Mouse (Mus musculus) CH12.LX (cell line): ENCODE results near the gene Smarcad1. TPM values are rescaled to one million over a fixed set of nuclear protein-coding genes. Genes with fewer than 3 reads are reported as not detected.

ENCODE experiments used
- DNase-seq: peaks from one replicate; pipeline ENCODE4 v3.0.0-alpha.2; 2013; ENCODE audit errors: extremely low read depth
- H3K27ac ChIP-seq: 2 replicates; pipeline ENCODE4 v1.5.1; 2012; ENCODE audit warnings: low read depth, mild to moderate bottlenecking, control low read depth, moderate library complexity; ENCODE audit not compliant: insufficient read depth
- H3K27me3 ChIP-seq: replicated peaks from 2 replicates; pipeline ENCODE3; 2012; ENCODE audit warnings: inconsistent platforms
- H3K36me3 ChIP-seq, 2 experiments: replicated peaks in 1 of 2; 2 replicates each; pipeline versions ENCODE3 to v1.6.1; 2012; ENCODE audit warnings: inconsistent platforms in 1 of 2, low read length in 1 of 2, mild to moderate bottlenecking in 1 of 2, mixed read lengths in 1 of 2, moderate library complexity in 1 of 2; ENCODE audit not compliant: control insufficient read depth in 1 of 2, insufficient read depth in 1 of 2
- H3K4me1 ChIP-seq, 2 experiments: 2 replicates each; pipeline ENCODE4 v1.6.1; 2012; ENCODE audit warnings: inconsistent platforms in 1 of 2, moderate library complexity in 1 of 2; ENCODE audit not compliant: insufficient read depth in 2 of 2, control insufficient read depth in 1 of 2
- H3K4me2 ChIP-seq: 2 replicates; pipeline ENCODE4 v1.6.1; 2012; ENCODE audit warnings: low read depth, mild to moderate bottlenecking, control low read depth; ENCODE audit not compliant: poor library complexity, insufficient read depth, severe bottlenecking
- H3K4me3 ChIP-seq, 3 experiments: fragments of 150-350 bp in 1 of 3; sonication (generic) in 1 of 3; replicated peaks in 1 of 3; 2 replicates each; pipeline versions ENCODE3 to v1.5.1; 2011 to 2012; ENCODE audit warnings: low read depth in 2 of 3, low read length in 2 of 3, mild to moderate bottlenecking in 2 of 3, moderate library complexity in 2 of 3, control low read depth in 1 of 3, improper control_type of control experiment in 1 of 3, inconsistent platforms in 1 of 3, mixed read lengths in 1 of 3; ENCODE audit not compliant: poor library complexity in 1 of 3
- H3K79me2 ChIP-seq: replicated peaks from 2 replicates; pipeline ENCODE4 v1.6.1; 2012; ENCODE audit warnings: mild to moderate bottlenecking, moderate library complexity; ENCODE audit not compliant: control insufficient read depth, poor library complexity, insufficient read depth, severe bottlenecking; ENCODE audit errors: extremely low read depth
- H3K9ac ChIP-seq: 2 replicates; pipeline ENCODE4 v1.6.1; 2012; ENCODE audit warnings: low read depth, mild to moderate bottlenecking, control low read depth, moderate library complexity; ENCODE audit not compliant: insufficient read depth
- H3K9me3 ChIP-seq: replicated peaks from 2 replicates; pipeline ENCODE3; 2012; ENCODE audit warnings: low read length, inconsistent platforms, mixed read lengths
- CHD1 ChIP-seq: IDR thresholded peaks from 2 replicates; pipeline ENCODE4 v1.6.1; 2012; ENCODE audit warnings: low read depth, low read length, improper control_type of control experiment, inconsistent platforms
- CHD2 ChIP-seq: IDR thresholded peaks from 2 replicates; pipeline ENCODE4 v1.6.1; 2011; ENCODE audit warnings: low read length, improper control_type of control experiment
- E2F4 ChIP-seq: IDR thresholded peaks from 2 replicates; pipeline ENCODE4 v1.6.1; 2011; ENCODE audit warnings: low read depth, low read length, improper control_type of control experiment; ENCODE audit not compliant: insufficient replicate concordance
- ELF1 ChIP-seq: IDR thresholded peaks from 2 replicates; pipeline ENCODE4 v1.6.1; 2014; ENCODE audit warnings: low read depth, mild to moderate bottlenecking, inconsistent platforms, low read length, improper control_type of control experiment
- EP300 ChIP-seq: IDR thresholded peaks from 2 replicates; pipeline ENCODE4 v1.6.1; 2011; ENCODE audit warnings: low read length, improper control_type of control experiment
- JUN ChIP-seq: IDR thresholded peaks from 2 replicates; pipeline ENCODE4 v1.6.1; 2011; ENCODE audit warnings: low read depth, mild to moderate bottlenecking, low read length, improper control_type of control experiment, moderate library complexity; ENCODE audit not compliant: insufficient read depth
- JUND ChIP-seq: conservative IDR thresholded peaks from 2 replicates; pipeline ENCODE4 v1.6.1; 2011; ENCODE audit warnings: low read depth, low read length, improper control_type of control experiment
- MAZ ChIP-seq: IDR thresholded peaks from 2 replicates; pipeline ENCODE4 v1.6.1; 2012; ENCODE audit warnings: low read depth, mild to moderate bottlenecking, inconsistent platforms, low read length, improper control_type of control experiment, moderate library complexity
- MYC ChIP-seq: IDR thresholded peaks from 2 replicates; pipeline ENCODE4 v1.6.1; 2011; ENCODE audit warnings: low read depth, mild to moderate bottlenecking, improper control_type of control experiment, low read length
- NELFE ChIP-seq: IDR thresholded peaks from 2 replicates; pipeline ENCODE4 v1.6.1; 2011; ENCODE audit warnings: low read depth, low read length, improper control_type of control experiment
- NRF1 ChIP-seq: IDR thresholded peaks from 2 replicates; pipeline ENCODE4 v1.6.1; 2014; ENCODE audit warnings: low read depth, mild to moderate bottlenecking, inconsistent platforms, low read length, improper control_type of control experiment, moderate library complexity
- POLR2AphosphoS2 ChIP-seq: IDR thresholded peaks from 2 replicates; pipeline ENCODE4 v1.6.1; 2011; ENCODE audit warnings: low read depth, low read length, improper control_type of control experiment
- SIN3A ChIP-seq: IDR thresholded peaks from 2 replicates; pipeline ENCODE4 v1.6.1; 2012; ENCODE audit warnings: low read length, improper control_type of control experiment, inconsistent platforms
- SMC3 ChIP-seq: IDR thresholded peaks from 2 replicates; pipeline ENCODE4 v1.6.1; 2011; ENCODE audit warnings: low read depth, low read length, improper control_type of control experiment
- TCF12 ChIP-seq: IDR thresholded peaks from 2 replicates; pipeline ENCODE4 v1.6.1; 2014; ENCODE audit warnings: low read depth, mild to moderate bottlenecking, inconsistent platforms, low read length, improper control_type of control experiment
- ZMIZ1 ChIP-seq: IDR thresholded peaks from 2 replicates; pipeline ENCODE4 v1.6.1; 2012; ENCODE audit warnings: low read depth, mild to moderate bottlenecking, inconsistent platforms, low read length, improper control_type of control experiment
- ZNF384 ChIP-seq: IDR thresholded peaks from 2 replicates; pipeline ENCODE4 v1.6.1; 2012; ENCODE audit warnings: low read depth, low read length, improper control_type of control experiment, inconsistent platforms
- dilution Hi-C: fragments of 300-500 bp; cut with MboI; formaldehyde crosslinking; loops from 2 replicates; pipeline ENCODE4 v1.14.3; 2020; ENCODE audit warnings: low sequenced_read_pairs; ENCODE audit not compliant: extremely low pct_unique_long_range_greater_than_20kb, extremely low pct_ligation_motif_present
- in situ Hi-C: fragments of 300-500 bp; cut with MboI; formaldehyde crosslinking; loops from 3 replicates; pipeline ENCODE4 v1.14.3; 2019; ENCODE audit warnings: low sequenced_read_pairs, low pct_ligation_motif_present, low pct_unique_long_range_greater_than_20kb, mixed read lengths
- polyA plus RNA-seq: library from polyadenylated mRNA; unstranded; fragments of >175 nt; gene quantifications from 2 replicates; pipeline ENCODE4 v1.2.1, GENCODE M21; 2012; ENCODE audit warnings: low read depth; ENCODE audit not compliant: insufficient read length
- total RNA-seq, 2 experiments: library from RNA; depleted of rRNA; stranded (reverse); fragments of 300-350 nt in 1 of 2; fragments of >200 nt in 1 of 2; gene quantifications; 2 replicates each; pipeline ENCODE4 v1.2.3; 2012 to 2014

Smarcad1 gene
- total and polyA plus RNA-seq, 3 experiments = 30.2 to 57.4 (median 43.9) TPM

GRCm38 (mm10) chr6:65023053-65023452 is 19.3 kb upstream of the Smarcad1 start:
- H3K27ac ChIP-seq = no peak overlapping the region
- H3K9me3 ChIP-seq = no peaks in the 10 kb centered on the region
- H3K9ac ChIP-seq = no peak overlapping the region
- dilution Hi-C loops (no loop called here), in situ Hi-C loops (no loop called here)
- H3K4me1 ChIP-seq = no peaks in the 10 kb centered on the region
- no peaks in the 10 kb centered on the region for H3K36me3 ChIP-seq
- DNase-seq = no peak
- H3K79me2 ChIP-seq = no peaks in the 10 kb centered on the region
- no peak overlapping the region for H3K4me2 ChIP-seq
- no peaks in the 10 kb centered on the region for H3K27me3 ChIP-seq
- no peak for TF ChIP-seq ZNF384
- TF ChIP-seq ZMIZ1 = no peak
- TF ChIP-seq ELF1 = no peak
- TF ChIP-seq NRF1 = no peak
- no peak for TF ChIP-seq SMC3
- no peak for TF ChIP-seq E2F4
- no peak for TF ChIP-seq JUND
- TF ChIP-seq, all 38 proteins: peak for 0
- H3K4me3 ChIP-seq = no peak overlapping the region

- dilution Hi-C loops (no loop called here), in situ Hi-C loops (no loop called here)
- Histone ChIP-seq H3K9ac (no peak overlapping the region), H3K4me1 (no peaks in the 10 kb centered on the region), H3K27me3 (no peaks in the 10 kb centered on the region), H3K4me2 (no peak overlapping the region), H3K9me3 (no peaks in the 10 kb centered on the region), H3K4me3 (no peak overlapping the region), H3K79me2 (no peaks in the 10 kb centered on the region), H3K27ac (no peak overlapping the region), H3K36me3 (no peaks in the 10 kb centered on the region)
- DNase-seq = no peak
- TF ChIP-seq JUND (no peak), CHD1 (no peak), NELFE (no peak), JUN (no peak), TCF12 (no peak), POLR2AphosphoS2 (no peak)
These were observed 17.7 kb upstream of the Smarcad1 start for GRCm38 (mm10) chr6:65024668-65025067.

GRCm38 (mm10) chr6:65025130-65025529 is 17.3 kb upstream of the Smarcad1 start:
- no peak for DNase-seq
- Histone ChIP-seq H3K4me1 (no peaks in the 10 kb centered on the region), H3K27me3 (no peaks in the 10 kb centered on the region), H3K27ac (no peak overlapping the region), H3K79me2 (no peaks in the 10 kb centered on the region), H3K36me3 (no peaks in the 10 kb centered on the region), H3K9me3 (no peaks in the 10 kb centered on the region), H3K4me2 (no peak overlapping the region), H3K9ac (no peak overlapping the region), H3K4me3 (no peak overlapping the region)
- TF ChIP-seq CHD2 (no peak), MYC (no peak), POLR2AphosphoS2 (no peak), MAZ (no peak), ZMIZ1 (no peak), EP300 (no peak), CHD1 (no peak), E2F4 (no peak), SIN3A (no peak), JUN (no peak)
- dilution Hi-C loops (no loop called here), in situ Hi-C loops (no loop called here)
